Mouse (Mus musculus) frontal cortex, adult (tissue): Measurements from ENCODE around the gene Pm20d1.
A peak's percentile ranks its signal among the peaks of the same experiment; 100 is the strongest.
"Not testable (repeated sequence)": the region's sequence is repeated elsewhere in the genome, so short reads cannot be mapped to it uniquely, and the experiment has no call there.

Experiments
- ATAC-seq: cut with Nextera tagmentation; 2 replicates; pipeline ENCODE4 v1.9.2; 2017; ENCODE audit warnings: mild to moderate bottlenecking, moderate library complexity, mixed read lengths; ENCODE audit not compliant: low TSS enrichment

Gene Pm20d1

GRCm38 (mm10) chr1:131794591-131794990, 2.6 kb upstream of the Pm20d1 start:
- ATAC-seq = no peak

GRCm38 (mm10) chr1:131795171-131795570, 2.0 kb upstream of the Pm20d1 start:
- ATAC-seq = no peak

- no peak for ATAC-seq
Measured at GRCm38 (mm10) chr1:131800001-131800400, 2.8 kb downstream of the Pm20d1 start.

- ATAC-seq = no peak
Measured at GRCm38 (mm10) chr1:131801071-131801470, 3.9 kb downstream of the Pm20d1 start.

GRCm38 (mm10) chr1:131802652-131803051, 5.5 kb downstream of the Pm20d1 start:
- no peak for ATAC-seq

- ATAC-seq = no peak
Measured at GRCm38 (mm10) chr1:131804166-131804565, 7.0 kb downstream of the Pm20d1 start.

- no peak for ATAC-seq
Measured at GRCm38 (mm10) chr1:131808986-131809385, 11.8 kb downstream of the Pm20d1 start.

GRCm38 (mm10) chr1:131809651-131810050, 12.5 kb downstream of the Pm20d1 start:
- no peak for ATAC-seq

GRCm38 (mm10) chr1:131811393-131811792, 14.2 kb downstream of the Pm20d1 start:
- peak; percentile 70; the same call in 1 of the 2 replicates for ATAC-seq

- ATAC-seq = no peak
Measured at GRCm38 (mm10) chr1:131812006-131812405, 14.8 kb downstream of the Pm20d1 start.

- no peak for ATAC-seq
Measured at GRCm38 (mm10) chr1:131812631-131813295, 15.6 kb downstream of the Pm20d1 start.

GRCm38 (mm10) chr1:131813731-131814130, 16.6 kb downstream of the Pm20d1 start:
- no peak for ATAC-seq

- no peak for ATAC-seq
Measured at GRCm38 (mm10) chr1:131814191-131814590, 17.0 kb downstream of the Pm20d1 start.

GRCm38 (mm10) chr1:131816886-131817285, 19.7 kb downstream of the Pm20d1 start:
- no peak for ATAC-seq

GRCm38 (mm10) chr1:131820353-131820752, 23.2 kb downstream of the Pm20d1 start:
- ATAC-seq = not testable (repeated sequence)

GRCm38 (mm10) chr1:131820887-131821328, 23.7 kb downstream of the Pm20d1 start:
- peak; percentile 86 for ATAC-seq

- ATAC-seq = no peak
Measured at GRCm38 (mm10) chr1:131822292-131822691, 25.1 kb downstream of the Pm20d1 start.

- no peak for ATAC-seq
Measured at GRCm38 (mm10) chr1:131822856-131823492, 25.8 kb downstream of the Pm20d1 start.

- ATAC-seq = 0 out of 2 replicates have a peak, but pooled peaks have one; percentile 7
Measured at GRCm38 (mm10) chr1:131823563-131823962, 26.4 kb downstream of the Pm20d1 start.

GRCm38 (mm10) chr1:131824528-131825181, 27.5 kb downstream of the Pm20d1 start:
- no peak for ATAC-seq

GRCm38 (mm10) chr1:131827207-131827786, 30.1 kb downstream of the Pm20d1 start, which contains the start of gene Slc41a1:
Slc41a1 (plus strand) TSS chr1:131827493.
- ATAC-seq = no peak

- peak; percentile 86 for ATAC-seq
Measured at GRCm38 (mm10) chr1:131827787-131828258, 30.6 kb downstream of the Pm20d1 start.
